Mouse (Mus musculus) limb, embryonic 13.5 days (tissue): ENCODE data around the gene Pom121l2. TPM values are rescaled to one million over a fixed set of nuclear protein-coding genes. Genes with fewer than 3 reads are reported as not detected.
A peak's percentile ranks its signal among the peaks of the same experiment; 100 is the strongest.

Source experiments
- ATAC-seq: fragments of 200-750 bp; cut with Nextera tagmentation; 2 replicates; pipeline ENCODE4 v1.8.0; 2017; ENCODE audit warnings: low read depth, moderate number of reproducible peaks, moderate TSS enrichment; ENCODE audit not compliant: low FRiP score
- H3K27ac ChIP-seq: fragments of 300-500 bp; sonication (generic); 2 replicates; pipeline ENCODE4 v1.5.1; 2015; ENCODE audit warnings: inconsistent platforms, mild to moderate bottlenecking, moderate library complexity
- H3K27me3 ChIP-seq: fragments of 300-500 bp; sonication (generic); 2 replicates; pipeline ENCODE4 v1.6.1; 2015; ENCODE audit warnings: mild to moderate bottlenecking, inconsistent platforms
- H3K36me3 ChIP-seq: fragments of 300-500 bp; sonication (generic); 2 replicates; pipeline ENCODE4 v1.6.1; 2015; ENCODE audit warnings: inconsistent platforms, mild to moderate bottlenecking, moderate library complexity
- H3K4me1 ChIP-seq: fragments of 300-500 bp; sonication (generic); 2 replicates; pipeline ENCODE4 v1.6.1; 2015; ENCODE audit warnings: inconsistent platforms
- H3K4me2 ChIP-seq: fragments of 300-500 bp; sonication (generic); replicated peaks from 2 replicates; pipeline ENCODE4 v1.6.1; 2015; ENCODE audit warnings: inconsistent platforms, mild to moderate bottlenecking, moderate library complexity
- H3K4me3 ChIP-seq: fragments of 300-500 bp; sonication (generic); 2 replicates; pipeline ENCODE4 v1.5.1; 2015; ENCODE audit warnings: moderate library complexity, mild to moderate bottlenecking, inconsistent platforms
- H3K9ac ChIP-seq: fragments of 300-500 bp; sonication (generic); 2 replicates; pipeline ENCODE4 v1.6.1; 2015; ENCODE audit warnings: mild to moderate bottlenecking, inconsistent platforms
- H3K9me3 ChIP-seq: fragments of 300-500 bp; sonication (generic); 2 replicates; pipeline ENCODE4 v1.6.1; 2016; ENCODE audit warnings: inconsistent platforms
- WGBS: fragments of 180-500 bp; shearing (Covaris S2); methylation state at CpG from one replicate; pipeline ENCODE4 v1.1.7; 2015; 5-methylcytosine and 5-hydroxymethylcytosine counted together
- polyA plus RNA-seq: library from polyadenylated mRNA; unstranded; fragments of >200 nt; fragmentation: Nextera tagmentation; extraction: Ambion mirVana; gene quantifications from 2 replicates; pipeline ENCODE4 v1.2.1, GENCODE M21; 2015

Pom121l2 gene
- polyA plus RNA-seq, result 0.37 and 0.38 TPM in 2 replicates

GRCm38 (mm10) chr13:21980981-21981802 lies at the start of gene Pom121l2:
TSS of gene Pom121l2 (plus strand) at chr13:21981194.
- Histone ChIP-seq H3K9ac (peak within 1 kb of the TSS; percentile 78), H3K36me3 (no peaks in the 10 kb centered on the region), H3K9me3 (no peaks in the 10 kb centered on the region), H3K27ac (0 out of 2 replicates have a peak within 1 kb of the TSS, but pooled peaks have one; percentile 22), H3K4me3 (peak within 1 kb of the TSS; percentile 58), H3K4me2 (peak within 1 kb of the TSS; percentile 94), H3K27me3 (peaks cover 53% of the 10 kb centered on the region), H3K4me1 (peaks cover 13% of the 10 kb centered on the region; the same call in 1 of the 2 replicates)
- ATAC-seq, result peak; percentile 78
- under 1% methylated on average over 56 of the region's 58 CpGs for WGBS

- ATAC-seq, result no peak
- no peaks in the 10 kb centered on the region for H3K36me3 ChIP-seq
- no peak overlapping the region for H3K4me3 ChIP-seq
- H3K4me1 ChIP-seq, result peaks cover 8% of the 10 kb centered on the region; the same call in 1 of the 2 replicates
- H3K27ac ChIP-seq, result no peak overlapping the region
- no peak overlapping the region; the same call in 1 of the 2 replicates for H3K4me2 ChIP-seq
- H3K27me3 ChIP-seq, result no peaks in the 10 kb centered on the region
- H3K9me3 ChIP-seq, result no peaks in the 10 kb centered on the region
- 62% methylated on average over 6 of the region's 6 CpGs for WGBS
- no peak overlapping the region for H3K9ac ChIP-seq
Observed at GRCm38 (mm10) chr13:21931740-21932139, 49.3 kb upstream of the Pom121l2 start.

GRCm38 (mm10) chr13:21933626-21934548 lies 47.1 kb upstream of the Pom121l2 start:
- Histone ChIP-seq H3K4me3 (peak overlapping the region; percentile 17), H3K4me1 (peaks cover 8% of the 10 kb centered on the region; the same call in 1 of the 2 replicates), H3K9me3 (no peaks in the 10 kb centered on the region), H3K36me3 (no peaks in the 10 kb centered on the region), H3K27me3 (no peaks in the 10 kb centered on the region), H3K4me2 (peak overlapping the region; percentile 42), H3K27ac (no peak overlapping the region), H3K9ac (no peak overlapping the region)
- 12% methylated on average over 28 of the region's 28 CpGs for WGBS
- ATAC-seq, result no peak

GRCm38 (mm10) chr13:21934982-21935791 lies 45.8 kb upstream of the Pom121l2 start:
- H3K36me3 ChIP-seq, result no peaks in the 10 kb centered on the region
- no peaks in the 10 kb centered on the region for H3K27me3 ChIP-seq
- H3K27ac ChIP-seq, result no peak overlapping the region
- WGBS, result 8% methylated on average over 17 of the region's 17 CpGs
- no peak overlapping the region for H3K4me3 ChIP-seq
- H3K9ac ChIP-seq, result no peak overlapping the region
- no peaks in the 10 kb centered on the region for H3K9me3 ChIP-seq
- H3K4me2 ChIP-seq, result peak overlapping the region; percentile 16; the same call in 1 of the 2 replicates
- peaks cover 8% of the 10 kb centered on the region; the same call in 1 of the 2 replicates for H3K4me1 ChIP-seq
- ATAC-seq, result no peak

GRCm38 (mm10) chr13:21935833-21936232 lies 45.2 kb upstream of the Pom121l2 start:
- Histone ChIP-seq H3K27me3 (no peaks in the 10 kb centered on the region), H3K4me2 (peak overlapping the region; percentile 44), H3K9ac (no peak overlapping the region), H3K27ac (no peak overlapping the region), H3K4me3 (peak overlapping the region; percentile 15; the same call in 1 of the 2 replicates), H3K36me3 (no peaks in the 10 kb centered on the region), H3K4me1 (peaks cover 8% of the 10 kb centered on the region; the same call in 1 of the 2 replicates), H3K9me3 (no peaks in the 10 kb centered on the region)
- WGBS, result 4% methylated on average over 7 of the region's 7 CpGs
- no peak for ATAC-seq

GRCm38 (mm10) chr13:21936968-21937367 lies 44.0 kb upstream of the Pom121l2 start:
- no peak overlapping the region for H3K27ac ChIP-seq

GRCm38 (mm10) chr13:21940213-21940612 lies 40.8 kb upstream of the Pom121l2 start:
- peak overlapping the region; percentile 53 for H3K4me3 ChIP-seq
- no peaks in the 10 kb centered on the region for H3K27me3 ChIP-seq
- 0% methylated on average over 19 of the region's 19 CpGs for WGBS
- no peak overlapping the region for H3K27ac ChIP-seq
- no peaks in the 10 kb centered on the region for H3K4me1 ChIP-seq
- H3K4me2 ChIP-seq, result peak overlapping the region; percentile 68
- H3K9me3 ChIP-seq, result no peaks in the 10 kb centered on the region
- ATAC-seq, result peak; percentile 73
- no peaks in the 10 kb centered on the region for H3K36me3 ChIP-seq
- peak overlapping the region; percentile 63 for H3K9ac ChIP-seq

More at GRCm38 (mm10) chr13:21936968-21937367, 44.0 kb upstream of the Pom121l2 start:
- H3K36me3 ChIP-seq, result no peaks in the 10 kb centered on the region
- H3K9ac ChIP-seq, result no peak overlapping the region
- H3K4me2 ChIP-seq, result peak overlapping the region; percentile 49
- H3K4me1 ChIP-seq, result peaks cover 8% of the 10 kb centered on the region; the same call in 1 of the 2 replicates
- no peaks in the 10 kb centered on the region for H3K27me3 ChIP-seq
- peak overlapping the region; percentile 28 for H3K4me3 ChIP-seq
- no peak for ATAC-seq
- 5% methylated on average over 17 of the region's 17 CpGs for WGBS
- no peaks in the 10 kb centered on the region for H3K9me3 ChIP-seq

- H3K27me3 ChIP-seq, result no peaks in the 10 kb centered on the region
- no peaks in the 10 kb centered on the region for H3K9me3 ChIP-seq
- WGBS, result under 1% methylated on average over 16 of the region's 16 CpGs
- H3K27ac ChIP-seq, result peak overlapping the region; percentile 22; the same call in 1 of the 2 replicates
- H3K9ac ChIP-seq, result peak overlapping the region; percentile 63
- peaks cover under 1% of the 10 kb centered on the region; the same call in 1 of the 2 replicates for H3K4me1 ChIP-seq
- H3K4me2 ChIP-seq, result peak overlapping the region; percentile 68
- no peaks in the 10 kb centered on the region for H3K36me3 ChIP-seq
- ATAC-seq, result peak; percentile 46
- peak overlapping the region; percentile 53 for H3K4me3 ChIP-seq
Observed at GRCm38 (mm10) chr13:21940811-21941321, 40.1 kb upstream of the Pom121l2 start.

- ATAC-seq, result no peak
- Histone ChIP-seq H3K27me3 (no peaks in the 10 kb centered on the region), H3K9me3 (no peaks in the 10 kb centered on the region), H3K4me3 (no peak overlapping the region), H3K27ac (no peak overlapping the region), H3K36me3 (peaks cover 5% of the 10 kb centered on the region), H3K4me1 (peaks cover 14% of the 10 kb centered on the region), H3K9ac (no peak overlapping the region), H3K4me2 (no peak overlapping the region)
- WGBS, result 79% methylated on average over 1 of the region's 1 CpGs
Observed at GRCm38 (mm10) chr13:21943644-21944043, 37.4 kb upstream of the Pom121l2 start.

- no peaks in the 10 kb centered on the region for H3K9me3 ChIP-seq
- no peak; the same call in 1 of the 2 replicates for ATAC-seq
- H3K27me3 ChIP-seq, result no peaks in the 10 kb centered on the region
- under 1% methylated on average over 7 of the region's 7 CpGs for WGBS
- H3K27ac ChIP-seq, result no peak overlapping the region; the same call in 1 of the 2 replicates
- H3K4me2 ChIP-seq, result peak overlapping the region; percentile 70
- peaks cover 14% of the 10 kb centered on the region for H3K4me1 ChIP-seq
- peak overlapping the region; percentile 76 for H3K4me3 ChIP-seq
- H3K9ac ChIP-seq, result peak overlapping the region; percentile 87
- peaks cover 13% of the 10 kb centered on the region for H3K36me3 ChIP-seq
Observed at GRCm38 (mm10) chr13:21944592-21944925, 36.4 kb upstream of the Pom121l2 start.
